ENCODE assay signal across 12 mouse cellular contexts in genomic region chr2:157075226-157075625, GRCm38 (mm10). TPM values are rescaled to one million over a fixed set of nuclear protein-coding genes. Genes with fewer than 3 reads are reported as not detected.
DNase-seq lines count a peak whose midpoint lies in the region; ATAC-seq lines count a peak whose summit lies in the region.
"Had no signal": no experiment of that assay in that cellular context is flagged by ENCODE, and none has a peak within 500 bp of the region (broad histone marks: within the 10 kb centered on the region; RNA-seq: fewer than 3 reads in every experiment).

No protein-coding gene starts in this region.

- no peak for ATAC-seq in kidney, embryonic 15.5 days (replicated peaks; ENCODE audit: low FRiP score)
- ATAC-seq in forebrain, embryonic 14.5 days, result no peak
- ATAC-seq in intestine, embryonic 14.5 days (replicated peaks; ENCODE audit: low FRiP score, low TSS enrichment, low read depth), result no peak
- ATAC-seq in neural tube, embryonic 12.5 days (ENCODE audit: low FRiP score, low read depth), result no peak
- no peak for ATAC-seq in erythroid progenitor cell, adult 5-6 weeks (replicated peaks; ENCODE audit: low FRiP score, poor library complexity, severe bottlenecking)
- ATAC-seq: liver, postnatal 0 days had no signal

- peak overlapping the region; percentile 51; the same call in 1 of the 2 replicates for H3K27ac ChIP-seq in kidney, embryonic 15.5 days
- no peak overlapping the region for H3K27ac ChIP-seq in forebrain, embryonic 14.5 days (ENCODE audit: low read depth, low read length)
- peak overlapping the region; percentile 9; the same call in 1 of the 2 replicates for H3K27ac ChIP-seq in intestine, embryonic 14.5 days (ENCODE audit: low read depth)
- H3K27ac ChIP-seq in neural tube, embryonic 12.5 days, result no peak overlapping the region

- no peak overlapping the region; the same call in 1 of the 2 replicates for H3K9ac ChIP-seq in kidney, embryonic 15.5 days
- peak overlapping the region; percentile 40 for H3K9ac ChIP-seq in forebrain, embryonic 14.5 days (ENCODE audit: low read length)
- H3K9ac ChIP-seq in intestine, embryonic 14.5 days (ENCODE audit: low read length), result 0 out of 2 replicates have a peak overlapping the region, but pooled peaks have one; percentile 3
- peak overlapping the region; percentile 2; the same call in 1 of the 2 replicates for H3K9ac ChIP-seq in neural tube, embryonic 12.5 days
- H3K9ac ChIP-seq: liver, postnatal 0 days had no signal

- peaks cover 85% of the 10 kb centered on the region for H3K4me1 ChIP-seq in kidney, embryonic 15.5 days
- H3K4me1 ChIP-seq in forebrain, embryonic 14.5 days (ENCODE audit: control insufficient read depth, insufficient read depth, low read length), result peaks cover 66% of the 10 kb centered on the region
- peaks cover 77% of the 10 kb centered on the region for H3K4me1 ChIP-seq in intestine, embryonic 14.5 days (replicated peaks; ENCODE audit: control insufficient read depth, insufficient read depth, low read length)
- peaks cover 83% of the 10 kb centered on the region for H3K4me1 ChIP-seq in neural tube, embryonic 12.5 days

- DNase-seq in kidney, postnatal 14 days, result no peak
- no peak for DNase-seq in forebrain, embryonic 14.5 days (ENCODE audit: low spot score)
- DNase-seq in intestine, embryonic 14.5 days (ENCODE audit: low spot score), result no peak
- no peak for DNase-seq in frontal cortex, adult 2 months (ENCODE audit: extremely low spot score in 1 of 2, low spot score in 1 of 2)
- DNase-seq in gastrocnemius, postnatal 10 days, result no peak
- DNase-seq: liver, postnatal 0 days; thymus, postnatal 4 days had no signal

- peaks cover 17% of the 10 kb centered on the region for H3K36me3 ChIP-seq in kidney, embryonic 15.5 days
- H3K36me3 ChIP-seq in forebrain, embryonic 14.5 days (ENCODE audit: control insufficient read depth, insufficient read depth, low read length), result peaks cover 17% of the 10 kb centered on the region; the same call in 1 of the 2 replicates
- H3K36me3 ChIP-seq in intestine, embryonic 14.5 days (ENCODE audit: control insufficient read depth, insufficient read depth, low read length), result peaks cover 12% of the 10 kb centered on the region
- peaks cover 24% of the 10 kb centered on the region for H3K36me3 ChIP-seq in neural tube, embryonic 12.5 days
- H3K36me3 ChIP-seq: G1E had no signal

- H3K9me3 ChIP-seq in kidney, embryonic 15.5 days (replicated peaks), result no peaks in the 10 kb centered on the region
- no peaks in the 10 kb centered on the region for H3K9me3 ChIP-seq in forebrain, embryonic 14.5 days (replicated peaks; ENCODE audit: control insufficient read depth, low read length)
- H3K9me3 ChIP-seq in intestine, embryonic 14.5 days (ENCODE audit: control insufficient read depth, low read length), result no peaks in the 10 kb centered on the region
- no peaks in the 10 kb centered on the region for H3K9me3 ChIP-seq in neural tube, embryonic 12.5 days

- WGBS in kidney, embryonic 15.5 days, result 73% methylated on average over 3 of the region's 3 CpGs
- WGBS in forebrain, embryonic 14.5 days, result 91% methylated on average over 3 of the region's 3 CpGs
- WGBS in intestine, embryonic 14.5 days, result 78% methylated on average over 3 of the region's 3 CpGs
- WGBS in neural tube, embryonic 12.5 days, result 93% methylated on average over 3 of the region's 3 CpGs

- peak overlapping the region; percentile 8 for H3K4me3 ChIP-seq in kidney, embryonic 15.5 days (replicated peaks)
- peak overlapping the region; percentile 11; the same call in 1 of the 2 replicates for H3K4me3 ChIP-seq in forebrain, embryonic 14.5 days (ENCODE audit: low read depth, low read length)
- no peak overlapping the region for H3K4me3 ChIP-seq in intestine, embryonic 14.5 days (ENCODE audit: low read depth, low read length)
- 0 out of 2 replicates have a peak overlapping the region, but pooled peaks have one; percentile 19 for H3K4me3 ChIP-seq in neural tube, embryonic 12.5 days

- peak overlapping the region; percentile 93 for H3K4me2 ChIP-seq in kidney, embryonic 15.5 days
- peak overlapping the region; percentile 89 for H3K4me2 ChIP-seq in forebrain, embryonic 14.5 days (ENCODE audit: low read length)
- peak overlapping the region; percentile 91 for H3K4me2 ChIP-seq in intestine, embryonic 14.5 days (ENCODE audit: low read length)
- peak overlapping the region; percentile 98 for H3K4me2 ChIP-seq in neural tube, embryonic 12.5 days (replicated peaks)

- no peaks in the 10 kb centered on the region for H3K27me3 ChIP-seq in kidney, embryonic 15.5 days
- no peaks in the 10 kb centered on the region for H3K27me3 ChIP-seq in forebrain, embryonic 14.5 days (replicated peaks; ENCODE audit: control insufficient read depth, insufficient read depth, low read length)
- H3K27me3 ChIP-seq in intestine, embryonic 14.5 days (replicated peaks; ENCODE audit: control insufficient read depth, insufficient read depth, low read length), result no peaks in the 10 kb centered on the region
- no peaks in the 10 kb centered on the region for H3K27me3 ChIP-seq in neural tube, embryonic 12.5 days (replicated peaks)

RNA-seq across cellular contexts. Expression of gene Soga1, which starts 3.8 kb away (rescaled TPM):
- polyA plus RNA-seq in kidney, embryonic 15.5 days (2015; fragmentation: Nextera tagmentation; extraction: Ambion mirVana), result 3.5 and 4.2 TPM in 2 replicates
- polyA plus RNA-seq in forebrain, embryonic 14.5 days (2014; fragmentation: Nextera tagmentation; extraction: Ambion mirVana), result 5.9 and 8.1 TPM in 2 replicates
- 4.7 and 6.1 TPM in 2 replicates for polyA plus RNA-seq in intestine, embryonic 14.5 days (2014; fragmentation: Nextera tagmentation; extraction: Ambion mirVana)
- 6.1 TPM in 2 replicates for polyA plus RNA-seq in neural tube, embryonic 12.5 days (2016; fragmentation: Nextera tagmentation; extraction: Ambion mirVana)
- polyA plus RNA-seq in frontal cortex, adult 2 months (2012; rRNA removed), result 8.5 and 10.5 TPM in 2 replicates
- 0.36 and 0.42 TPM in 2 replicates for total RNA-seq in erythroid progenitor cell, adult 5-6 weeks (2015; ENCODE audit: low replicate concordance)
- 2.8 and 3.6 TPM in 2 replicates for total RNA-seq in erythroid progenitor cell, adult 5-6 weeks (2017; ENCODE audit: low replicate concordance)
- total RNA-seq in gastrocnemius, postnatal 10 days (2021), result 10 to 100 TPM; 15.4 to 20.3 TPM

RNA-seq across cellular contexts. Expression of gene Tldc2, which starts 11.6 kb away (rescaled TPM):
- polyA plus RNA-seq in kidney, embryonic 15.5 days (2015; fragmentation: Nextera tagmentation; extraction: Ambion mirVana), result 0.27 TPM in 1 of 2 replicates, not detected in the other
- polyA plus RNA-seq in forebrain, embryonic 14.5 days (2014; fragmentation: Nextera tagmentation; extraction: Ambion mirVana), result not detected in 2 replicates
- polyA plus RNA-seq in intestine, embryonic 14.5 days (2014; fragmentation: Nextera tagmentation; extraction: Ambion mirVana), result not detected in 2 replicates
- polyA plus RNA-seq in neural tube, embryonic 12.5 days (2016; fragmentation: Nextera tagmentation; extraction: Ambion mirVana), result not detected in 2 replicates
- 0.30 TPM in 1 of 2 replicates, not detected in the other for polyA plus RNA-seq in frontal cortex, adult 2 months (2012; rRNA removed)
- total RNA-seq in erythroid progenitor cell, adult 5-6 weeks (2015; ENCODE audit: low replicate concordance), result not detected in 2 replicates
- total RNA-seq in erythroid progenitor cell, adult 5-6 weeks (2017; ENCODE audit: low replicate concordance), result not detected in 2 replicates
- not detected for total RNA-seq in gastrocnemius, postnatal 10 days (2021)
- total RNA-seq: adrenal gland, postnatal 36 days; G1E had no signal
- polyA plus RNA-seq: G1E; liver, postnatal 0 days had no signal

RNA-seq across cellular contexts. Expression of gene Samhd1, which starts 59.8 kb away (rescaled TPM):
- 25.3 and 27.2 TPM in 2 replicates for polyA plus RNA-seq in kidney, embryonic 15.5 days (2015; fragmentation: Nextera tagmentation; extraction: Ambion mirVana)
- 13.6 and 15.6 TPM in 2 replicates for polyA plus RNA-seq in forebrain, embryonic 14.5 days (2014; fragmentation: Nextera tagmentation; extraction: Ambion mirVana)
- 28.1 and 28.7 TPM in 2 replicates for polyA plus RNA-seq in intestine, embryonic 14.5 days (2014; fragmentation: Nextera tagmentation; extraction: Ambion mirVana)
- 15.9 and 17.5 TPM in 2 replicates for polyA plus RNA-seq in neural tube, embryonic 12.5 days (2016; fragmentation: Nextera tagmentation; extraction: Ambion mirVana)
- polyA plus RNA-seq in frontal cortex, adult 2 months (2012; rRNA removed), result 20.8 and 23.0 TPM in 2 replicates
- total RNA-seq in erythroid progenitor cell, adult 5-6 weeks (2015; ENCODE audit: low replicate concordance), result 82.5 and 112 TPM in 2 replicates
- total RNA-seq in erythroid progenitor cell, adult 5-6 weeks (2017; ENCODE audit: low replicate concordance), result 57.0 and 75.2 TPM in 2 replicates
- total RNA-seq in gastrocnemius, postnatal 10 days (2021), result 10 to 100 TPM; 15.9 to 20.2 TPM

Comparison
In these comparisons a context has a peak if more than half of its experiments do, and no peak if none do; other contexts are left out.
1. H3K27ac ChIP-seq: peak in kidney, embryonic 15.5 days (single experiment) and intestine, embryonic 14.5 days (single experiment); none in forebrain, embryonic 14.5 days (single experiment) and neural tube, embryonic 12.5 days (single experiment).
2. Peak in every context shown above with its lines, with median percentiles within 50 percentile points of each other: H3K4me2 ChIP-seq.